Mouse (Mus musculus): ENCODE measurements around the gene Ubr1. TPM values are rescaled to one million over a fixed set of nuclear protein-coding genes. Genes with fewer than 3 reads are reported as not detected.
"Not testable (repeated sequence)": the region's sequence is repeated elsewhere in the genome, so short reads cannot be mapped to it uniquely, and the experiment has no call there.

Gene Ubr1
- polyA plus RNA-seq, 1 experiment, result 20.4 TPM

GRCm38 (mm10) chr2:121006986-121007385, 36.5 kb upstream of the Ubr1 start:
- no peaks in the 10 kb centered on the region; the same call in 1 of the 2 replicates for H3K4me1 ChIP-seq (ENCODE audit: control insufficient read depth, insufficient read depth, low read length)
- no peak overlapping the region for H3K27ac ChIP-seq (ENCODE audit: control insufficient read depth, insufficient read depth, low read depth, low read length, poor library complexity)
- TF ChIP-seq POLR2A (IDR thresholded peaks at IDR 0.05; ENCODE audit: borderline replicate concordance, control insufficient read depth, low read depth, low read length), result no peak
- TF ChIP-seq CTCF (IDR thresholded peaks at IDR 0.05; ENCODE audit: control insufficient read depth, insufficient read depth, low read length), result no peak
- 96% methylated on average over 1 of the region's 1 CpGs for WGBS
- no peak overlapping the region for H3K4me3 ChIP-seq (replicated peaks; ENCODE audit: control insufficient read depth, low read depth, low read length)

GRCm38 (mm10) chr2:121004018-121004811, 33.7 kb upstream of the Ubr1 start:
- H3K4me1 ChIP-seq (ENCODE audit: control insufficient read depth, insufficient read depth, low read length), result no peaks in the 10 kb centered on the region; the same call in 1 of the 2 replicates
- 92% methylated on average over 7 of the region's 7 CpGs for WGBS
- TF ChIP-seq POLR2A (IDR thresholded peaks at IDR 0.05; ENCODE audit: borderline replicate concordance, control insufficient read depth, low read depth, low read length) (no peak), CTCF (IDR thresholded peaks at IDR 0.05; ENCODE audit: control insufficient read depth, insufficient read depth, low read length) (no peak)
- H3K27ac ChIP-seq (ENCODE audit: control insufficient read depth, insufficient read depth, low read depth, low read length, poor library complexity), result no peak overlapping the region
- no peak overlapping the region for H3K4me3 ChIP-seq (replicated peaks; ENCODE audit: control insufficient read depth, low read depth, low read length)

GRCm38 (mm10) chr2:121003586-121003985, 33.1 kb upstream of the Ubr1 start:
- WGBS, result 76% methylated on average over 2 of the region's 2 CpGs
- H3K4me1 ChIP-seq (ENCODE audit: control insufficient read depth, insufficient read depth, low read length), result no peaks in the 10 kb centered on the region
- no peak overlapping the region for H3K27ac ChIP-seq (ENCODE audit: control insufficient read depth, insufficient read depth, low read depth, low read length, poor library complexity)
- H3K4me3 ChIP-seq (replicated peaks; ENCODE audit: control insufficient read depth, low read depth, low read length), result no peak overlapping the region
- TF ChIP-seq POLR2A (IDR thresholded peaks at IDR 0.05; ENCODE audit: borderline replicate concordance, control insufficient read depth, low read depth, low read length) (no peak), CTCF (IDR thresholded peaks at IDR 0.05; ENCODE audit: control insufficient read depth, insufficient read depth, low read length) (peak; percentile 33; the same call in 1 of the 2 replicates)

GRCm38 (mm10) chr2:120998863-120999262, 28.3 kb upstream of the Ubr1 start:
- H3K27ac ChIP-seq (ENCODE audit: control insufficient read depth, insufficient read depth, low read depth, low read length, poor library complexity), result no peak overlapping the region
- H3K4me1 ChIP-seq (ENCODE audit: control insufficient read depth, insufficient read depth, low read length), result no peaks in the 10 kb centered on the region
- H3K4me3 ChIP-seq (replicated peaks; ENCODE audit: control insufficient read depth, low read depth, low read length), result no peak overlapping the region
- TF ChIP-seq POLR2A (IDR thresholded peaks at IDR 0.05; ENCODE audit: borderline replicate concordance, control insufficient read depth, low read depth, low read length) (no peak), CTCF (IDR thresholded peaks at IDR 0.05; ENCODE audit: control insufficient read depth, insufficient read depth, low read length) (no peak)
- 66% methylated on average over 8 of the region's 8 CpGs for WGBS

GRCm38 (mm10) chr2:120996607-120997006, 26.1 kb upstream of the Ubr1 start:
- 44% methylated on average over 1 of the region's 1 CpGs for WGBS
- H3K4me3 ChIP-seq (replicated peaks; ENCODE audit: control insufficient read depth, low read depth, low read length); H3K27ac ChIP-seq (ENCODE audit: control insufficient read depth, insufficient read depth, low read depth, low read length, poor library complexity); H3K4me1 ChIP-seq (ENCODE audit: control insufficient read depth, insufficient read depth, low read length): not testable (repeated sequence)

- Histone ChIP-seq H3K27ac (ENCODE audit: control insufficient read depth, insufficient read depth, low read depth, low read length, poor library complexity) (no peak overlapping the region), H3K4me3 (replicated peaks; ENCODE audit: control insufficient read depth, low read depth, low read length) (no peak overlapping the region), H3K4me1 (ENCODE audit: control insufficient read depth, insufficient read depth, low read length) (no peaks in the 10 kb centered on the region)
- WGBS, result 85% methylated on average over 4 of the region's 4 CpGs
- TF ChIP-seq POLR2A (IDR thresholded peaks at IDR 0.05; ENCODE audit: borderline replicate concordance, control insufficient read depth, low read depth, low read length) (no peak), CTCF (IDR thresholded peaks at IDR 0.05; ENCODE audit: control insufficient read depth, insufficient read depth, low read length) (no peak)
Measured at GRCm38 (mm10) chr2:120991196-120991595, 20.7 kb upstream of the Ubr1 start.

GRCm38 (mm10) chr2:120985241-120985640, 14.7 kb upstream of the Ubr1 start:
- no peak overlapping the region for H3K4me3 ChIP-seq (replicated peaks; ENCODE audit: control insufficient read depth, low read depth, low read length)
- H3K4me1 ChIP-seq (ENCODE audit: control insufficient read depth, insufficient read depth, low read length), result no peaks in the 10 kb centered on the region
- peak; percentile 42; the same call in 1 of the 2 replicates for TF ChIP-seq CTCF (IDR thresholded peaks at IDR 0.05; ENCODE audit: control insufficient read depth, insufficient read depth, low read length)
- TF ChIP-seq POLR2A (IDR thresholded peaks at IDR 0.05; ENCODE audit: borderline replicate concordance, control insufficient read depth, low read depth, low read length), result no peak
- 95% methylated on average over 1 of the region's 1 CpGs for WGBS
- H3K27ac ChIP-seq (ENCODE audit: control insufficient read depth, insufficient read depth, low read depth, low read length, poor library complexity), result no peak overlapping the region

GRCm38 (mm10) chr2:120983611-120984010, 13.1 kb upstream of the Ubr1 start:
- Histone ChIP-seq H3K27ac (ENCODE audit: control insufficient read depth, insufficient read depth, low read depth, low read length, poor library complexity) (no peak overlapping the region), H3K4me1 (ENCODE audit: control insufficient read depth, insufficient read depth, low read length) (no peaks in the 10 kb centered on the region), H3K4me3 (replicated peaks; ENCODE audit: control insufficient read depth, low read depth, low read length) (no peak overlapping the region)
- WGBS, result 78% methylated on average over 2 of the region's 2 CpGs
- no peak for TF ChIP-seq POLR2A (IDR thresholded peaks at IDR 0.05; ENCODE audit: borderline replicate concordance, control insufficient read depth, low read depth, low read length)
- no peak for TF ChIP-seq CTCF (IDR thresholded peaks at IDR 0.05; ENCODE audit: control insufficient read depth, insufficient read depth, low read length)

Data from bone marrow, adult 2 months (tissue).